Mouse (Mus musculus) brain, embryonic 14.5 days (tissue): Measurements from ENCODE around the gene Stat3.

Source experiments
- CTCF ChIP-seq: fragments of 200-500 bp; IDR thresholded peaks from 2 replicates; pipeline ENCODE4 v1.5.1; 2012; ENCODE audit warnings: inconsistent platforms, mild to moderate bottlenecking, moderate library complexity, borderline replicate concordance; ENCODE audit not compliant: insufficient read depth, insufficient read length; ENCODE audit errors: extremely low read depth
- POLR2A ChIP-seq: fragments of 200-500 bp; IDR thresholded peaks from 2 replicates; pipeline ENCODE4 v1.6.1; 2012; ENCODE audit warnings: mild to moderate bottlenecking, inconsistent platforms, borderline replicate concordance; ENCODE audit not compliant: poor library complexity, insufficient read depth, insufficient read length, severe bottlenecking; ENCODE audit errors: extremely low read depth

DNA sequence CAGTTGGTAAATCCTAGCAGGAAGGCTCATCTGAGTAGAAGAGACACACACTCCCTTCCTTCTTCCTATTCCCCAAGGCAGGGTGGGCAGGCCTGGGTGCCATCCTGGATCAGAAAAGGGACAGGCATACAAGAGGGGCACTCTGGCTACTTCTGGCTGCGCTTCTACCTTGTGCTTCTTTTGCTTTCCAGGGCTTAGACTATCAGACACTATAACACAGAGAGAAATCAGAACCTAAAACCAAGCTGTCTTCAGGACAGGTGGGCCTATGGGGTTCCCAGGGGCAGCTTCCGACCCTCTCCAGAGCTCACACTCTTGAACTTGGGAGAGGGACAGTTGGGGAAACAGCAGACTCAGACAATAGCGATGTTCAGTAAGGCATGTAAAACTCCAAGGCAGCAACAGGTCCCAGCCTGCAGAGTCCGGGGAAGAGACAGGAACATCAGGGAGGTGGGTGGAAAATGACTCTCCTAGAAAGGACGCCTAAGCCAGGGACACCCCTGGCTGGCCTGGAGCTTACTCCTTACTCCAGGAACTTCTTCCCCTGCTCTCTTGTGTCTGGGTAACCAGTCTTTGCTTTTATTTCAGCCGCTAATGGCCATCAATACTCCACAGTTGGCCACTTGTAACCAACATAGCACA, 25.7 kb upstream of the Stat3 start:
- no peak for TF ChIP-seq POLR2A
- no peak for TF ChIP-seq CTCF
